Mouse (Mus musculus) lung, postnatal 0 days (tissue): Measurements from ENCODE around the gene Mcl1.

Experiments used
- CTCF ChIP-seq: IDR thresholded peaks from 2 replicates; pipeline ENCODE4 v1.5.1; 2016; ENCODE audit warnings: antibody characterized with exemption, mild to moderate bottlenecking
- EP300 ChIP-seq: IDR thresholded peaks from 2 replicates; pipeline ENCODE4 v1.6.1; 2016; ENCODE audit warnings: antibody characterized with exemption, mild to moderate bottlenecking, control low read depth

GRCm38 (mm10) chr3:95681365-95681764, 22.8 kb downstream of the Mcl1 start:
- TF ChIP-seq EP300 (no peak), CTCF (no peak)
